Mouse (Mus musculus) megakaryocyte, adult 5-6 weeks (primary cell): ENCODE data around the gene Ndufs7. TPM values are rescaled to one million over a fixed set of nuclear protein-coding genes. Genes with fewer than 3 reads are reported as not detected.

Experiments
- ATAC-seq: 2 replicates; pipeline ENCODE4 v1.8.0; 2016; ENCODE audit warnings: mild to moderate bottlenecking, inconsistent platforms; ENCODE audit not compliant: poor library complexity, severe bottlenecking
- total RNA-seq, 2 experiments: library from RNA; stranded (forward) in 1 of 2; stranded (reverse) in 1 of 2; fragments of 153-499, 151-499 nt in 1 of 2; fragments of 221-1000, 200-1000 nt in 1 of 2; gene quantifications; 2 replicates each; pipeline versions ENCODE4 v1.2.3 to v1.2.4; 2015 to 2017

Ndufs7 gene
- total RNA-seq, 2 experiments from 2014 or later = 86.1 to 113 TPM

- ATAC-seq = peak; percentile 62
These were observed 12.0 kb downstream of the Ndufs7 start, which contains the start of the genes Gamt and Dazap1 for GRCm38 (mm10) chr10:80260642-80261584. Gene Gamt (minus strand): TSS chr10:80261012. Gene Dazap1 (plus strand): TSS chr10:80261486.

GRCm38 (mm10) chr10:80261585-80261968 lies 12.7 kb downstream of the Ndufs7 start:
- peak; percentile 62 for ATAC-seq

GRCm38 (mm10) chr10:80262169-80262568 lies 13.2 kb downstream of the Ndufs7 start:
- ATAC-seq = no peak

GRCm38 (mm10) chr10:80262776-80263365 lies 13.9 kb downstream of the Ndufs7 start:
- no peak for ATAC-seq

GRCm38 (mm10) chr10:80264341-80265148 lies 15.6 kb downstream of the Ndufs7 start:
- peak; percentile 67 for ATAC-seq

GRCm38 (mm10) chr10:80265149-80265486 lies 16.2 kb downstream of the Ndufs7 start:
- no peak for ATAC-seq

- ATAC-seq = no peak
These were observed 21.2 kb downstream of the Ndufs7 start for GRCm38 (mm10) chr10:80270099-80270498.

GRCm38 (mm10) chr10:80270734-80271181 lies 21.8 kb downstream of the Ndufs7 start:
- no peak for ATAC-seq

- peak; percentile 25; the same call in 1 of the 2 replicates for ATAC-seq
These were observed 22.4 kb downstream of the Ndufs7 start for GRCm38 (mm10) chr10:80271186-80271843.

GRCm38 (mm10) chr10:80271870-80272585 lies 23.1 kb downstream of the Ndufs7 start:
- peak; percentile 24; the same call in 1 of the 2 replicates for ATAC-seq

GRCm38 (mm10) chr10:80273847-80274246 lies 24.9 kb downstream of the Ndufs7 start:
- ATAC-seq = no peak

GRCm38 (mm10) chr10:80276238-80276637 lies 27.3 kb downstream of the Ndufs7 start:
- no peak for ATAC-seq

GRCm38 (mm10) chr10:80278390-80278789 lies 29.5 kb downstream of the Ndufs7 start:
- no peak for ATAC-seq

- no peak for ATAC-seq
These were observed 30.4 kb downstream of the Ndufs7 start for GRCm38 (mm10) chr10:80279273-80279672.

- ATAC-seq = no peak
These were observed 32.4 kb downstream of the Ndufs7 start for GRCm38 (mm10) chr10:80281304-80281703.

- peak; percentile 65 for ATAC-seq
These were observed 33.0 kb downstream of the Ndufs7 start for GRCm38 (mm10) chr10:80281921-80282371.

GRCm38 (mm10) chr10:80282481-80283441 lies 33.8 kb downstream of the Ndufs7 start:
- no peak for ATAC-seq

- ATAC-seq = no peak
These were observed 36.5 kb downstream of the Ndufs7 start for GRCm38 (mm10) chr10:80285222-80286070.
